Mouse (Mus musculus) thymus, adult 2 months (tissue): ENCODE measurements around the gene Zkscan14.

ENCODE experiments used
- CTCF ChIP-seq: fragments of 200-500 bp; IDR thresholded peaks from 2 replicates; pipeline ENCODE4 v1.5.1; 2012; ENCODE audit warnings: mild to moderate bottlenecking, control low read depth, low read length, moderate library complexity, borderline replicate concordance; ENCODE audit not compliant: control insufficient read depth, poor library complexity, insufficient read depth; ENCODE audit errors: extremely low read depth
- POLR2A ChIP-seq: fragments of 200-500 bp; IDR thresholded peaks from 2 replicates; pipeline ENCODE4 v1.6.1; 2012; ENCODE audit warnings: mild to moderate bottlenecking, low read length, control low read depth, moderate library complexity; ENCODE audit not compliant: control insufficient read depth, poor library complexity, insufficient read depth; ENCODE audit errors: extremely low read depth

GRCm38 (mm10) chr5:145200387-145200786, 1.3 kb downstream of the Zkscan14 start:
- TF ChIP-seq POLR2A (no peak), CTCF (no peak)
